Mouse (Mus musculus) ES-E14 (cell line): ENCODE results near the gene Taok3. TPM values are rescaled to one million over a fixed set of nuclear protein-coding genes. Genes with fewer than 3 reads are reported as not detected.

Experiments used
- DNase-seq: peaks from one replicate; pipeline ENCODE4 v3.0.0-alpha.2; 2013; ENCODE audit warnings: low read depth, low spot score
- H3K27ac ChIP-seq: 2 replicates; pipeline ENCODE4 v1.5.1; 2012; ENCODE audit warnings: low read depth, mild to moderate bottlenecking, low read length, moderate library complexity, mixed read lengths; ENCODE audit not compliant: poor library complexity, insufficient read depth, severe bottlenecking
- H3K36me3 ChIP-seq: 2 replicates; pipeline ENCODE4 v1.6.1; 2012; ENCODE audit warnings: mild to moderate bottlenecking, low read length, moderate library complexity, mixed read lengths; ENCODE audit not compliant: control insufficient read depth, poor library complexity, insufficient read depth, severe bottlenecking
- H3K4me1 ChIP-seq, 2 experiments: fragments of 150-350 bp in 1 of 2; sonication (generic) in 1 of 2; 2 replicates each; pipeline ENCODE4 v1.6.1; 2012; ENCODE audit warnings: low read length in 2 of 2, mild to moderate bottlenecking in 1 of 2, mixed read lengths in 1 of 2; ENCODE audit not compliant: control insufficient read depth in 2 of 2, insufficient read depth in 2 of 2, poor library complexity in 1 of 2
- H3K4me3 ChIP-seq, 2 experiments: fragments of 150-350 bp in 1 of 2; sonication (generic) in 1 of 2; 2 replicates each; pipeline ENCODE4 v1.5.1; 2012; ENCODE audit warnings: low read length in 2 of 2, low read depth in 1 of 2, mild to moderate bottlenecking in 1 of 2, mixed read lengths in 1 of 2; ENCODE audit not compliant: insufficient read depth in 1 of 2, poor library complexity in 1 of 2, severe bottlenecking in 1 of 2
- H3K9ac ChIP-seq: 2 replicates; pipeline ENCODE4 v1.6.1; 2012; ENCODE audit warnings: low read depth, mild to moderate bottlenecking, low read length, mixed read lengths; ENCODE audit not compliant: poor library complexity, insufficient read depth, severe bottlenecking
- H3K9me3 ChIP-seq: fragments of 150-350 bp; sonication (generic); 2 replicates; pipeline ENCODE4 v1.6.1; 2012; ENCODE audit warnings: low read depth, mild to moderate bottlenecking, low read length; ENCODE audit not compliant: control insufficient read depth, insufficient read depth
- CHD2 ChIP-seq: IDR thresholded peaks from 2 replicates; pipeline ENCODE4 v1.6.1; 2014; ENCODE audit warnings: mild to moderate bottlenecking, low read depth, low read length, inconsistent platforms
- HCFC1 ChIP-seq: IDR thresholded peaks from 2 replicates; pipeline ENCODE4 v1.6.1; 2012; ENCODE audit warnings: low read length, inconsistent platforms, borderline replicate concordance; ENCODE audit not compliant: insufficient read depth
- MAFK ChIP-seq: IDR thresholded peaks from 2 replicates; pipeline ENCODE4 v1.6.1; 2014; ENCODE audit warnings: mild to moderate bottlenecking, low read depth, low read length, inconsistent platforms; ENCODE audit not compliant: insufficient read depth
- ZC3H11A ChIP-seq: IDR thresholded peaks from 2 replicates; pipeline ENCODE4 v1.6.1; 2012; ENCODE audit warnings: low read depth, mild to moderate bottlenecking, inconsistent platforms, low read length, borderline replicate concordance
- ZNF384 ChIP-seq: IDR thresholded peaks from 2 replicates; pipeline ENCODE4 v1.6.1; 2012; ENCODE audit warnings: low read depth, low read length, inconsistent platforms
- in situ Hi-C, 2 experiments: fragments of 600-800 bp; cut with MboI; formaldehyde crosslinking; loops; one replicate each; pipeline ENCODE4 v1.15.1; 2025; ENCODE audit warnings: low sequenced_read_pairs in 2 of 2, inconsistent platforms in 1 of 2; ENCODE audit not compliant: unreplicated experiment in 2 of 2
- total RNA-seq: library from RNA; depleted of rRNA; stranded (reverse); fragments of 300-350 nt; gene quantifications from 2 replicates; pipeline ENCODE4 v1.2.3, GENCODE M21; 2012

Taok3 gene
- total RNA-seq, 1 experiment = 6.9 TPM

GRCm38 (mm10) chr5:117239106-117239505, 119.2 kb downstream of the Taok3 start:
- Histone ChIP-seq H3K4me1 (peaks cover 0 to 11% of the 10 kb centered on the region in 2 experiments; a peak in 1 of 4 replicates), H3K9ac (no peak overlapping the region), H3K36me3 (no peaks in the 10 kb centered on the region), H3K27ac (no peak overlapping the region), H3K9me3 (no peaks in the 10 kb centered on the region), H3K4me3 (no peak overlapping the region)
- no peak for DNase-seq
- in situ Hi-C loops = no loop called here
- TF ChIP-seq ZNF384 = no peak
- TF ChIP-seq CHD2 = no peak
- no peak for TF ChIP-seq ZC3H11A
- no peak for TF ChIP-seq HCFC1
- TF ChIP-seq MAFK = no peak

- no peak for DNase-seq
- TF ChIP-seq ZNF384 = peak; percentile 97
- TF ChIP-seq ZC3H11A = no peak
- no peak for TF ChIP-seq MAFK
- no peak for TF ChIP-seq HCFC1
- TF ChIP-seq CHD2 = no peak
- H3K27ac ChIP-seq = no peak overlapping the region
- in situ Hi-C loops = no loop called here
- no peak overlapping the region for H3K9ac ChIP-seq
- H3K9me3 ChIP-seq = no peaks in the 10 kb centered on the region
- H3K4me3 ChIP-seq = peak overlapping the region in 1 of 2 experiments; percentile 43; a peak in 2 of 4 replicates
- no peaks in the 10 kb centered on the region for H3K36me3 ChIP-seq
- peaks cover 0 to 11% of the 10 kb centered on the region in 2 experiments; a peak in 1 of 4 replicates for H3K4me1 ChIP-seq
These were observed 120.4 kb downstream of the Taok3 start for GRCm38 (mm10) chr5:117240321-117240731.

- H3K4me3 ChIP-seq = peak overlapping the region; percentile 30 to 43; a peak in 3 of 4 replicates
- DNase-seq = no peak
- in situ Hi-C loops = no loop called here
- no peaks in the 10 kb centered on the region for H3K9me3 ChIP-seq
- H3K36me3 ChIP-seq = no peaks in the 10 kb centered on the region
- no peak for TF ChIP-seq ZNF384
- no peak for TF ChIP-seq HCFC1
- no peak for TF ChIP-seq MAFK
- no peak for TF ChIP-seq ZC3H11A
- TF ChIP-seq CHD2 = no peak
- H3K4me1 ChIP-seq = peaks cover 0 to 11% of the 10 kb centered on the region in 2 experiments; a peak in 1 of 4 replicates
- no peak overlapping the region for H3K27ac ChIP-seq
- H3K9ac ChIP-seq = peak overlapping the region; percentile 65
These were observed 120.9 kb downstream of the Taok3 start for GRCm38 (mm10) chr5:117240761-117241322.

- Histone ChIP-seq H3K4me3 (no peak overlapping the region), H3K27ac (no peak overlapping the region), H3K36me3 (no peaks in the 10 kb centered on the region), H3K9me3 (no peaks in the 10 kb centered on the region), H3K4me1 (peaks cover 0 to 11% of the 10 kb centered on the region in 2 experiments; a peak in 1 of 4 replicates), H3K9ac (no peak overlapping the region)
- DNase-seq = no peak
- in situ Hi-C loops = no loop called here
- TF ChIP-seq CHD2 (no peak), MAFK (no peak), ZNF384 (no peak), HCFC1 (no peak)
These were observed 122.1 kb downstream of the Taok3 start for GRCm38 (mm10) chr5:117241935-117242531.
